Mouse (Mus musculus) brain, embryonic 18.5 days (tissue): ENCODE data around the gene Gpr132.

Experiments used
- DNase-seq: peaks from one replicate; pipeline ENCODE4 v3.0.0-alpha.2; 2012; ENCODE audit warnings: low read depth, low spot score

The Gpr132 gene

DNA sequence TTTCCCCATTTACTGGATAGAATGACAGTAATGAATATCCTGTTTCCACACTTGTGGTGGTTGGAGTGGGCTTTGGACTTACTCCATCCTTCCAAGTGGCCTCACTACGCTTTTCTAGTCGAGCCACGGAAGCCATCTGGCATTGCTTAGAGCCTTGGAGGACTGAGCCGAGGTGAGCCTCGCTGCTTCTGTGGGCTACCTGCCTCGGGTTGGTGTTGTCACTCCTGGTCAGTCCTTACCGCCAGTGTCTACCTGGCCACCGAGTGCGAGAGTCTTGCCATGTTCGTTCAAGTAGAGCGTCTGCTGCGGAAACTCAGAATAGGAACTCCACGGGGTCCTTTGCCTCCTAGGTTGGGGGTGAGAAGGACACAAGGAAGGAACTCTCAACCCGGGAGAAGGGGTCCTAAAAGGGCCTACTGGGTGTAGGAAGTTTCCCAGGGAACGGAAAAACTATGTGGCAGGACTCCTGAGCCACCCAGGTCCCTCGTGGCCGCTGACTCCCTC lies 9.1 kb upstream of the Gpr132 start:
- no peak for DNase-seq

DNA sequence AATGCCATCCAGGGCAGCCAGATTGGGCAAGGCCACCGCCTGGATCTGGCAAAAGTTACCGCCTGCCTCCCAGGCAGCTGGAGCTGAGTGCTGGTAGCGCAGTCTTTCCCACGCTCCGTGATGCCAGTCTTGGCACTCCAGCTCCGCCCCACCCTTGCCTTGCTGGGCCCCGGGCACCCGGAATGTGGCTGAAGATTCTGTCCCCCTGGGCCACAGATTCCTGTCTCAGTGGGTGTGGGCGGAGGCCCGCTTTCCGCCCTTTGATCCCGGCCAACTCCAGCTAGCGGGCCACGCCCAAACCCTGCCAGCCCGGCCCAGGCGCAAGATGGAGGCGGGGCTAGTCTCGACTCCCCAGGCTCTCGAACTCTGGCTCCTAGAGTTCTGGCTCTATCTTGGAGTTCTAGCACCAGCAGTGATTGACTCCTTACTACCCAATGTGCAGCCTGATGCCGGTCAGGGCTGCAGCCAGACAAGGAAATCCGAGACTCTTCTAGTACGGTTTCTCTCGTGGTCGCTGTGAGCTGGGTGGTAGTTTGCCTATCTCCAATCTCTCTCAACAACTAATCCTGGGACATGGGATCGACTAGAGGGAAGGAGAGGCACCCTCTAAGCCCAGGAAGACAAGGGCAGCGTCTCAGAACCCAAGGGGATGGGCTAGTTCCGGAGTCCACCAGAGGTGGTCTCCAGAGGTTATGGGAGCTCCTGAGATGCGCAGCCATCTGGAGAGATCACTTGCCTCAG lies 8.5 kb upstream of the Gpr132 start:
- no peak for DNase-seq

DNA sequence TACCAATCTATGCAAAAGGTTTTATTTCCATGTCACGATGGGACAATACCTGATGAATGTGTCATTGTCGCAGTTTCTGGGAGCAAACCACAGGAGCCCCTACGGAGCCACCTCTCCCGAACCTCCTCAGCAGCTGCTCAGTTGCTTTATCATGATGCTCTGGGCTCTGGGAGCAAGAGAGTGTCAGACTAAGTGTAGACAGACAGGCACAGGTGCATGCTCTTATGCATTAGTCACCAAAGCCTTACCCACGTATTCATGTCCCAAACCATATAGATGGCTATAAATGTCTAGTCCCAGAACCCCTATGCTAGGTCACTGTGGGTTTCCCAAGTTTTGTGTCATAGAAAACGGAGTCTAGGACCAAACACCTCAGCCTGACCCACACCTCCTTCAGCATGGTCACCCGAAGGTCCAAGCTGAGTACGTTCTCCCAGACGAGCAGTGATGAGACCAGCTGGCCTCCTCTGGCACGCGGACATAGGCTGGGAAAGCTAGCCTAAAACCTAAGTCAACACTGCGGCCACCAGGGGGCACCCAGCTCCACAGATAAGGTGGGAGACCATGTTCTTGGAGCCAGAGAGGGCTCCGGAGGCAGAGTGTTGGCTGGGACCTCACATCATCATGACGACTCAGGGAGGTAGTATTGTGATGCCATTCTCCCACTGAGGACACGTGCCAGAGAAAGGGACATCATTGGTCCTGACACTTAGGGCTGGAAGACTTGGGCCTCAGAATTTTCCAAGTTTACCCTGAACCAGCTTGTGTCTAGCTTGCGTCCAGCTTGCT lies 7.4 kb upstream of the Gpr132 start:
- peak; percentile 28 for DNase-seq

DNA sequence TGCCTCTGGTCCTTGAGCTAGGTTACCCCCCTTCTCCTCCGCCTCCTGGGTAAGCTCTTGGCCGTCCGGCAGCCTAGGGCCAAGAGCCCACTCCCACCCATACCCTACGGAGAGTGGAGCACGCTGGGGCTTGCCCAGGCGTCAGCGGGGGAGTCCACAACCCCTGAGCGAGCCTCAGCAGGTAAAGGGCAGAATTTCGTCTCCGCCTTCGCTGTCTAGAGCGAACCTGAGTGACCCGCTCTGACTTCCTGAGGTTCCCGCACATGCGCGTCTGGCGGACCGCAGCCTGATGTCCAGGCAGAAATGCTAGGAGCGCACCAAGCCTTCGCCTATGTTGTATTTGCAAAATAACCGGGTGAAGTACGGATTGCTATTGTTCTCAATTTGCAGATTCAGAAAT lies 6.2 kb upstream of the Gpr132 start:
- DNase-seq, result no peak

DNA sequence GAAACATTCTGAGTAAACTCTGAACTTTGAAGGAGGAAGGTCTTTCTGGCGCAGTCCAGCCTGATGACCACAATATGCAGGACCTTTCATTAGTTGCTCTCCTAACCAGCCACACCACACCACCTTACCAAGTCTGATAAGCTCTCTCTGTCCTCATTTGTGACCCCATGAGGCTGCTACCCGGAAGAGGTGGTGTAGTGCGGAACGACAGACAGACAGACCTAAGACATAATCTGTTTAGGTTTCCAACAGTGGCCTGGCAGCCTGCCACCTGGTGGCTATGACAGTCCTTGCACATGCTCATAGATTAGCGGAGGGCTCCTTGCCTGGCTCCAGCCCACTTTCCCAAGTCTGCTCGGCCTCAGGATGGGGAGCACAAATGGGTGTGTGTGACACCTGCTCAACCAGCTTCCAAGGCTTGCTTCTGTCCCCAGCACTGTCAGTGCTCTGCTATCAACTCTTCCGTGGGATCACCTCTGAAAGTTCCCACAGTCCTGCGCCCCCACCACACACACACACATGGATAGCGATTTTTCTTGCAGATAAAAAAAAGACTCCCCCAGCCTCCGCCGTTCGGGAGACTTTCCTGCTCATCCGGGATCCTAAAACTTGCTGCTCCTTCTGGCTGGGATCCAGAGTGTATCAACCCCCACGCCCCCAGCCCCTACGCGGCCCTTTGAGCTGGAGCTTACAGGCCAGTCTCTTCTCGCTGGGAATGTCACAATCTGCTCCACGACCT lies 5.6 kb upstream of the Gpr132 start:
- DNase-seq, result no peak

DNA sequence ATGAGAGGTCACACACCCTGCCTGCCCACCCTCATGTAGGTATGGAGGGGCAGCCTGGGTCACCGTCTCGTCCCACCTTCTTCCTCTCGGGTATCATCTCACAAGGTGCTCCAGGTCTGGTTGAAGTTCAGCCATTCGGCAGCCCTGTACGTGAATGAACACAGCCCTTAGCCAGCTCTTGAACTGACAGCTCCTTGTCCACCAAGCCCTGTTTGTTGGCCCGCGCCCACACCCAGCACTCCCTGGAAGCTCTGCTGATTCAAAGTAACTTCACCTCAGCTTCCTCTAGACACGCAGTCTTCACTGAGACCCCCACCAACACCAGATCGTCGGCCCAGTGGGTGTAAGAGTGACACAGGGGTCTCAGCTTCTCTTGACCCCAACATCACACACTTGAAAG lies 5.0 kb upstream of the Gpr132 start:
- no peak for DNase-seq

DNA sequence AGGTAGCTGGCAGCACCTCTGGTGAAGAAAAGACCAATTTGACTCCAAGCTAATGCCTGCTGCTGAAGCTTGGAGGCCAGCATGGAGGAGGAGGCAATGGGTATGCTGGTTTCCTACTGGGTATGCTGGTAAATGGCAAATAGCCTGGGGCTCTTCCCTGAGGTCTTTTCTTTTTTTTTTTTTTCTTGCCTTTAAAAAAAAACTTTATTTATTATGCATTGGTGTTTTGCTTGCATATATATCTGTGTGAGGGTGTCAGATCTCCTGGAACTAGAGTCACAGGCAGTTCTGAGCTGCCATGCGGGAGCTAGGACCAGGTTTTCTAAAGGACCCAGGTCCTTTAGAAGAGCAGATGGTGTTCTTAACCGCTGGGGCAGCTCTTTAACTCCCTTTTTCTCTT lies 3.2 kb upstream of the Gpr132 start:
- no peak for DNase-seq

DNA sequence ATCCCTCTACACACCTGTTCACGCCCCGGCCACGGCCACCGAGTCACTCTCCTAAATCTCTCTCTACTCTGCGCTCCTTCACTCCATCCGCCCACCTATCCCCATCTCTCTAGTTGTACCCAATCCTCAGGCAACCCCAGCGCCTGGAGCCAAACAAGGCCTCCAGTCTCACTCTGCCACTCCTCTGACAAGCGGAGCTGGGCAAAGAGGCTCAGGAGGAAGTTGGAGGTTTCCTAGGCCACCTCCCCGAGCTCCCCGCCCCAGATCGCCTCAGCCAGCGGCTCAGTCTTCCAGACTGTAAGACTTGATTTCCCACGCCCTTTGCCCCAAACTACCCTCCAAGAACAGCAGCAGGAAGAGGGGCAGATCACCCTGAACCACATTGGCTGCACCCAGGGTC lies 2.7 kb upstream of the Gpr132 start:
- no peak for DNase-seq

DNA sequence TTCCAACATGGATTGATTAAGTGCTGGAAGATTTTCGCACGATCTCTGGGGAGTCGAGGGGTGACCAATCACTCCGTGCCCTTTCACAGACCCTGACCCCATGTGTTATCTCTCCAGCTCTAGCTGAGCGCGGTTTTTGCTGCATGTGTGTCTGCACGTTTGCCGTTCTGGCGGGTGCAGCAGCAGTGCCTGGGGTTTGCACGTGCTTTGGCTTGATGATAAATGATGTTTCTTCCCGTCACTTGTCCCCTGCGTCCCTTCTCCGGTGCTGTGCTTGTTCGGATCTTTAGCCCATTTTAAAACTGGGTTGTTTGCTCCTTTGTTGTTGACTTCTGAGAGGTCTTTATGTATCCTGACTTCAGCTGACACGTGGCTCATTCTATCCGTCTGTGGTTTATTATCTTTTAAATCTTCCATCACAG lies 1.8 kb upstream of the Gpr132 start:
- DNase-seq, result no peak

DNA sequence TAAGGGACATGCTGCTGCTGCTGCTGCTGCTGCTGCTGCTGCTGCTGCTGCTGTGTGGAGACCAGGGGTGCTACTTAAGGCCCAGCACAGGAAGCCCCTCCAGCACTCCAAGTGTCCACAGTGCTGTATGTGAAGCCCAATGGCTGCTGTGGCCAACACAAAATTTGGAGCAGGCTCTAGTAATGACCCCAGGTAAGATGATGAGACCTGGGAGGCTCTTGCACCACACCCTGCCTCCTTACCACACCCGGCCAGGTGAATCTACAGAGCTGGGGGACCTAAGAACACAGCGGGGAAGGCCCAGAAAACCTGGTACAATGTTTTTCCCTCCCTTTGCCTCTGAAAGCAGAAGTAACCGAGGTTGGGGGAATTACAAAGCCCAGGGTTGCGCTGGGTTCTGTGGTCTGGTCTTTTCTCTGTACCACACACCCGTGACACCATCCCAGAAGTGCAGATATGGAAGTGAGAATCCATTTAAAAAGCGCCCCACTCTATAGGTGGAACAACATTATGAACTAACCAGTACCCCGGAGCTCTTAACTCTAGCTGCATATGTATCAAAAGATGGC lies 838 bp downstream of the Gpr132 start:
- DNase-seq, result no peak

DNA sequence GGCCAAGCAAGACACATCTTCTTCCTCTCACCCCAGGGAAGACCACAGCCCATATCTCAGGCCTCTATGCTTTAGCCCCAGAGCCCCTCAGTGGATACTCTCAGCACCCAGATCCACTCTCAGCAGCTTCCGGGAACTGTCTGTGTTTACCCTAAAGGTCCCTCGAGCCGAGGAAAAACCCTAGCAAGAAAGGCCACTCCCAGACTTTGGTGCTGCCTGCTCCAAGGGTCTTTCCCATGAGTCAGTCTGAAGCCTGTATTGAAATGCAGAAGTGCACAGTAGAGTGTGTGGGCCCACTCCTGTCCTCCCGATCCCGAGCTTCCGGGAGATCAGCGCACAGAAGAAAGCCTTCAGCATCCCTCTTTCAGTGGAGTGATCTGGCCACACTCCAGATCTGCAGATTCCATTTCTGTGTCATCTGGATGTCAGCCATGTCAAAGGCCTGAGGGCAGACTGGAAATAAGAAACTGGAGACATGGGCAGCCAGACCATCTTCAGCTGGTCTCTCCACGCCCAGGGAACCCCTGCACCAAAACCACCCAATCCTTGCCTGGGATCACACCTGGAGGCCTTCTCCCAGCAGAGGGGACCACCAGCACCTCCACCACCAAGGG lies 1.5 kb downstream of the Gpr132 start:
- DNase-seq, result no peak

DNA sequence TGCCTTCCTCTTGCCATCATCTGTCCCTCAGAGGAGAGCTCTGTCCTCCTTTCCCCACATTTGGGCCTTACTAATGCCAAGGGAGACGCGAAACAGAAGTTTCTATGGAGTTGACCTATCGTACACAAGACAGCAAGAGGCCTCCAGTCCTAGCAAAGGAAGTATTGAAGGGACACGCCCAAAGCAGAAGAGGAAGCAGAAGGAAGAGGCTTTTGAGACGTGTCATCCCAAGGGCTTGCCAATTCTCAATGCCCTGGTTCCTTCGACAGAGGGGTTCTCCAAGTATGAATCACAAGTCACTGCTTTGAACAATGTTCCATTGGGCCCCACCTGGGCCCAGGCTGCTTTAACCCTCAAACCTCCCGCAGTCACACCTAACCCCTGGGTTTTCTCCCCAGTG lies 3.2 kb downstream of the Gpr132 start:
- DNase-seq, result no peak

DNA sequence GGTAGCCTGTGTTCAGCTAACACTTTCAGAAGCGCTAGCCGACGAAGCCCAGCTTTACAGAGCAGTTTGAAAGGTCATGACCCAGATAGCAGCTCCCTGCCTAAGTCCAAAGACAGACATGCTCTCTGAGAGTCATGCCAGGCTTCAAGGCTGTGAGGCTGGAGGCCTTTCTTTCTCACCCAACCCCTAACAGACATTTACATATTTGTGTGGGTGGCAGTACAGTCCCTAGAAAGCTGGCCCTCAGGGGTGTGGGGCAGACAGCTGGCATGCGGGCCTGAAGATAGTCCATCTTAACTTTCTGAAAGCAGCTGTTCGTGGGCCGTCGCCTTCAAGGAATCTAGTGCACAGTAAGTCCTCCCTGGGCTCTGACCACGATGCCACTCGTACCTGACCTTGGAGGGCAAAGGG lies 6.1 kb downstream of the Gpr132 start:
- no peak for DNase-seq

DNA sequence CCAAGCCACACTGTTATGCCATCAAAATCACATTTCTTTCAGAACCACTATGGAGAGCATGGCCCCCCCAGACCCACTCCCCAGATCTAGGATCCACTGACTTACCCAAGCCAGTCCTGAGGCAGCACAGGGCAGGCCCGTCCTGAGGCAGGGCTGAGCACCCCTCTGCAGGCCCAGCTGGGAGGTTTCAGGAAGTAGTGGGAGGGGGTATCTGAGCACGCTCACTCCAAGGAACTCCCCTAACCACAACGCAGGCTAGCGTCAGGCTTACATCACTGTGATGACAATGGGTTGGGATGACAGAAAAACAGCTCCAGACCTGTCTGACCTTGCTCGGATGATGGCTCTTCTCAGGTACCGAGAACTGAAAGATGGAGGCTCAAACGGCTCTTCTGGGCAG lies 7.3 kb downstream of the Gpr132 start:
- no peak for DNase-seq

DNA sequence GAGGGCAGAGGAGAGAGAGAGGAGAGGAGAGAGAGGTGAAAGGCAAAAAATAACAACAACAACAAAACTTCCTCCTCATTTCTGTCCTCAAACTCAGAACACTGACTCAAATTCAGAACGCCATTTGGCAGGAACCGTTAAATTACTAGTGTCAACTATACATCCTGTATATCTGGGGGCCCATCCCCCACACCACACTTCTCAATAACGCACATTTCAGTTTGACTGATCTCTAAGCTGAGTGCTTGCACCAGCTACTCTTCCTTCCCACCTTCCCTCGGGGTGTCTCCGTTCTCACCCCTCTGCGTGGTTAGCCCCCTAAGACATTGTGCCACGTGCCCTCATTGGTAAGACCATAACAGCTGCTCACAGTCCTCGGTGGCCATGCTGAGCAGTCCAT lies 8.1 kb downstream of the Gpr132 start:
- DNase-seq, result no peak

DNA sequence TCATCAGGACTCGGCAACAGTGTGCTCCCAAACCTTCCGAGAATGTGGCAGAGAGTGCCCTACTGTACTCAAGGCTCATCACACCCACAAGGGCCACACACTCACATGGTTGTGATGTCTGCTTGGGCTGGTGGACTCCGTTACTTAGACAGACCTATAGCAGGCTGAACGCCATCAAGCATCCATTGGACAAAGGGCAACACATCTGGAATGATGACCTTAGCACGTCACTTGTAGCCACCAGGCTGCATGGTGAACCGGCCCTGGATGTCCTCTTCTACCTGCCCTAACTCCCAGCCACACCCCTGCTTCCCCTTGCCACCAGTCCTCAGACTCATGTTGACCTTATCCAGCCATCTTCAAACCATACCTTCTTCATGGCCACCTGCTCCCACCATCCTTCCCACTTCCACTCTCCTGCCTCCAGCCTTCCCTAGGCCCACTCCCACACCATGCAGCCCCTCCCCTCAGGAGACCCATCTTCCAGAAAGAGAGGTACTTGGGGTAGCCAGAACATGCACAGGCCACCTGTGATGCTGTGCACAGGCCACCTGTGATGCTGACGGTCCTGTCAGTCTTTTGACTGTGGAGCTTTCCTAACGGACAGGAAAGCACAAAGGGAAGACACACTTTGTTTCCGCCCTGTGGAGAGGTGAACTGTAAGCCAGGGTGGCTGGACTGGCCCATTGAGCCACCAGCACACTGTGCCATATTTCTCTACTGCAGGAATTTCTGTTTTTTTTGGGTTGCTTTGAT lies 9.3 kb downstream of the Gpr132 start:
- no peak for DNase-seq

DNA sequence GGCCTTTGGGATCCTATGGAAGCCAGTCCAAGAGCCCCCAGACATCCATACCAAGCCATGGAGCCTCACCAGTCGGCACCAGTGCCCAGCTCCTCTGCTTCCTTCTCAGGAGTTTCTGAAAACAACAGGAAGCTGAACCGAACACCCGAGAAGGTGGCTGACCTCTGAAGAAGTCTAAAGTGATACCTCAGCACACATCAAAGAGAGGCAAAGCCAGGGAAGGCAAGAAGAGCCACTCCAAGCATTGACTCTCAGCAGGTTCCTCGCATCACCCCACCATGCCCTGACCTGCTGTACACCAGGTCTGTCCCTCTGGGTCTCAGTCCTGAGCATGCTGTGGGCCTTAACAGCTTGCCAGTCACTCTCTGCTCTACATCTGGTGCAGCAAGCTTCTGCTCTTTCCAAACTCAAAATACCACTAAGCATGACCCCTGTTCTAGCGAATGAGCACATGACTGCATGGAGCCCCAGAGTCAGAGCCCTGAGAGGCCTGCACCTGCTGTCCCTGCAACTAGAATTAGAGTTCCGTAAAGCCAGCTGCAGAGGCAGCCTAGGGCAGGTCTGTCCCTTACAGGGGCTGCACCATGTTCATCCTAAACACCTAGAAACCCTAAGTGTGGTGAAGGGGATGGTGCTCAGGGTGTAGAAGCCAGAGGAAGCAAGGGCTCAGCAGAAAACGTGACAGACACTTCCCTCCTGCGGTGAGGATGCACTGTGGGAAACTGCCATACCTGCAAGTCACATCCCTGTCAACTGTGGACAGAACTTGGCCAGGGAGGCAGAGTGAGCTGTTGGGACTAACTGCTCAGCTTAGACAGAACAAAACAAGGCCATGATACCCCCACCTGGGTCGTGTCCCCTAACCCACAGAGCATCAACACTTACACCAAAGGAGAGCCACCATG lies 10.8 kb downstream of the Gpr132 start:
- no peak for DNase-seq

DNA sequence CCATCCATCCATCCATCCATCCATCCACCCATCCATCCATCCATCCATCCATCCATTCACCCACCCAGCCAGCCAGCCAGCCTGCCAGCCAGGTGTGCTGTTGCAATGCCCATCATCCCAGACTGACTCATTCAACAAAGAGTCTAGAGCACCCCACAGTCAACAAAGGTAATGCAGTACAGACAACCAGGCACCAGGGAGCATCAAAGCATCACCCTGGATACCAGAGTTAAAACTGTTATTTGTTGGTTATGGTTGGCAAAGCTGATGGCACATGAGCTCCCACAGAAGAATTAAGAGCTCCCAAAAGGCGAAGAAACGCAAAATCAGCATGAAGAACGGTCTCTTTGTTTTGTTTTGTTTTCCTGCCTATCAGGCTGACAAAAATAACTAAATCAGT lies 11.7 kb downstream of the Gpr132 start:
- no peak for DNase-seq

DNA sequence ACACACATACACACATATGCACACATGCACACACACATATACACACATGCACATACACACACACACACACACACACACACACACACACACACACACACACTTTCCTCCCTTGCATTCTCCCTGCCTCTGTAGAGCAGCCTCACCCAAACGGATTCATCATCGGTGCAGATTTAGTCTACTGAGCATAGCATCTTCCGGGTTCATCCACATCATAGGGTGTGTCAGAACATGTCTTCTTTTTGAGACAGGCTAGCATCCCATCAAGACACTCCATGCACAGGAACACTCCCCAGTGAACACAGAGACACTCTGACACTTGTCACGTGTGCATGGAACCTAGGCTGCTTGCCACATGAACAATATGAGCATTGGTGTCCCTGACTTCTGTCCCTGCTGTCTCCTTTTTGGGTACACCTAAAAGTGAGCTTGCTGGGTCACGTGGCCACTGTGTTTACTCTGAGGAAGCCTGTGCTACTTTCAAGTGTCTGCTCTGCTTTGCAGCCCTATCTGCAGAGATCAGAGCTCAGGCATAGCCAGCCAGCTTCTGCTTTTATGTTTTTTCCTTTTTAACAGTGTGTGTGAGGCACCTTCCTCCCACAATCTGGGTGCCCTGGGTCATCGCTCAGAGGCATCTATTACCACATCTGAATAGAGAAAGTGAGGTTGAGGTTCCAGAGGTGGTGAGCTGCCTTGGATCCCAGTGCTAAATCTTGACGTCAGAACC lies 13.3 kb downstream of the Gpr132 start:
- no peak for DNase-seq
